ENCODE assay signal across 25 mouse cellular contexts in genomic region chr2:166774275-166774674, GRCm38 (mm10).
"Had no signal": no experiment of that assay in that cellular context is flagged by ENCODE, and none has a peak within 500 bp of the region (broad histone marks: within the 10 kb centered on the region; RNA-seq: fewer than 3 reads in every experiment).

No protein-coding gene starts in this region.

- H3K4me1 ChIP-seq: forebrain, embryonic 15.5 days; heart, embryonic 13.5 days; heart, embryonic 15.5 days; limb, embryonic 12.5 days had no signal

- H3K9me3 ChIP-seq: forebrain, embryonic 15.5 days; heart, embryonic 13.5 days; heart, embryonic 15.5 days; kidney, embryonic 15.5 days; limb, embryonic 10.5 days; limb, embryonic 12.5 days had no signal

- H3K4me3 ChIP-seq: forebrain, embryonic 15.5 days; gastrocnemius, adult 2 months; heart, adult 2 months; heart, embryonic 13.5 days; heart, embryonic 15.5 days; kidney, embryonic 15.5 days; limb, embryonic 10.5 days; limb, embryonic 12.5 days had no signal

- H3K9ac ChIP-seq: forebrain, embryonic 15.5 days; heart, embryonic 13.5 days; heart, embryonic 15.5 days; hindbrain, embryonic 14.5 days; kidney, embryonic 15.5 days; limb, embryonic 12.5 days had no signal

- H3K27me3 ChIP-seq: forebrain, embryonic 15.5 days; heart, embryonic 15.5 days; kidney, embryonic 15.5 days; limb, embryonic 12.5 days had no signal

- H3K27ac ChIP-seq: forebrain, embryonic 15.5 days; gastrocnemius, adult 2 months; heart, adult 2 months; heart, embryonic 13.5 days; heart, embryonic 15.5 days; hindbrain, embryonic 14.5 days; hindbrain, postnatal 0 days; kidney, embryonic 15.5 days; kidney, postnatal 0 days; limb, embryonic 10.5 days; limb, embryonic 12.5 days had no signal

- H3K4me2 ChIP-seq: forebrain, embryonic 15.5 days; heart, embryonic 11.5 days; heart, embryonic 13.5 days; heart, embryonic 15.5 days; hindbrain, embryonic 14.5 days; kidney, embryonic 15.5 days; limb, embryonic 12.5 days had no signal

- DNase-seq: gastrocnemius, adult 2 months; gastrocnemius, postnatal 10 days; gastrocnemius, postnatal 25 days; heart, adult 2 months; heart, postnatal 14 days; heart, postnatal 36 days; kidney, adult 11 months; kidney, adult 2 months; kidney, adult 9 months; kidney, postnatal 14 days; kidney, postnatal 36 days; layer of hippocampus, adult 9-11 months; layer of hippocampus, postnatal 36 days; liver had no signal

- ATAC-seq: forebrain, embryonic 15.5 days; hindbrain, postnatal 0 days; intestine, embryonic 16.5 days had no signal

- H3K36me3 ChIP-seq: forebrain, embryonic 15.5 days; heart, embryonic 13.5 days; heart, embryonic 15.5 days; kidney, embryonic 15.5 days; limb, embryonic 10.5 days; limb, embryonic 12.5 days had no signal
